Mouse (Mus musculus): ENCODE measurements around the gene Smco1. TPM values are rescaled to one million over a fixed set of nuclear protein-coding genes. Genes with fewer than 3 reads are reported as not detected.
"Not testable (repeated sequence)": the region's sequence is repeated elsewhere in the genome, so short reads cannot be mapped to it uniquely, and the experiment has no call there.

Smco1 gene
- polyA plus RNA-seq, 1 experiment: not detected

DNA sequence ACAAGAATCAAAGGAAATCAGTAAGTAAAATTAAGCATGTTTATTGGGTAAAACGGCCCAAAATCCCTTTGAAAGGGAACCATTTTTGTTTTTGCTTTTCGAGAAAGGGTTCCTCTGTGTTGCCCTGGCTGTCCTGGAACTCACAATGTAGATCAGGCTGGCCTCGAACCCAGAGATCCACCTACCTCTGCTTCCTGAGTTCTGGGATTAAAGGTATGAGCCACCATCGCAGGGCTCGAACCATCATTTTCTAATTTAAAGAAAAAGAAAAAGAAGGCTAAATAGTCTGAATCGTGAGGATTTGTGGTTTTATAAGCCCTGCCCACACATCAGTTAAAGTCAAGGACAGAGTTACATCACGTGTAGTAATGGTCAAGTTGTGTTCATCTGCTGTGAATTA is 7.1 kb downstream of the Smco1 start:
- H3K4me3 ChIP-seq (ENCODE audit: low read depth, low read length): peak overlapping the region; percentile 71
- H3K27ac ChIP-seq (ENCODE audit: insufficient read depth, low read depth, low read length): no peak overlapping the region; the same call in 1 of the 2 replicates
- H3K27me3 ChIP-seq (ENCODE audit: control insufficient read depth, insufficient read depth, low read length): no peaks in the 10 kb centered on the region
- no peak for TF ChIP-seq CTCF (IDR thresholded peaks at IDR 0.05; ENCODE audit: extremely low read depth, insufficient read length, insufficient replicate concordance, low read depth, low read length)
- WGBS: 19% methylated on average over 7 of the region's 7 CpGs
- no peaks in the 10 kb centered on the region; the same call in 1 of the 2 replicates for H3K4me1 ChIP-seq (ENCODE audit: control insufficient read depth, insufficient read depth, insufficient read length, low read length)
- peaks cover 4% of the 10 kb centered on the region for H3K36me3 ChIP-seq (ENCODE audit: control insufficient read depth, insufficient read depth, low read length)

DNA sequence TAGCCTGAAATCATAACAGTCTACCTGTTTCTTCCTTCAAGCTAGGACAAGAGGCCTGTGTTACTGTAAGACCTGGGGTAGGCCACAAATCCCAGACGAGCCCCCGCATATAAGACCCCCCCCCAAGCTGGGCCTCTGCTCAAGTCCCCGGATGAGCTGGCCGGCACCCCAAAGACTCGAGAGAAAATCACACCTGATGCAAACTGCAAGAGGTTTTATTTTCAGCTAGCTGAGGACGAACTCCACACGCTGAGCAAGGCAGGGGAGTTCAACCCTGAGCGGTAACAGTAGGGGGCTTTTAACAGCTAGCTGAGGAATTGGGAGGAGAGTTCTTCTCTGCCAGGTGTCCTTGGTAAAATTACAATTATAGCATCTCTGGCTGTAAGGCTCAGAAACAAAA is 8.9 kb downstream of the Smco1 start:
- 97% methylated on average over 8 of the region's 8 CpGs for WGBS
- TF ChIP-seq CTCF (IDR thresholded peaks at IDR 0.05; ENCODE audit: extremely low read depth, insufficient read length, insufficient replicate concordance, low read depth, low read length) (no peak), POLR2A (IDR thresholded peaks at IDR 0.05; ENCODE audit: low read depth, low read length) (no peak)
- H3K4me1 ChIP-seq (ENCODE audit: control insufficient read depth, insufficient read depth, insufficient read length, low read length): no peaks in the 10 kb centered on the region; the same call in 1 of the 2 replicates

DNA sequence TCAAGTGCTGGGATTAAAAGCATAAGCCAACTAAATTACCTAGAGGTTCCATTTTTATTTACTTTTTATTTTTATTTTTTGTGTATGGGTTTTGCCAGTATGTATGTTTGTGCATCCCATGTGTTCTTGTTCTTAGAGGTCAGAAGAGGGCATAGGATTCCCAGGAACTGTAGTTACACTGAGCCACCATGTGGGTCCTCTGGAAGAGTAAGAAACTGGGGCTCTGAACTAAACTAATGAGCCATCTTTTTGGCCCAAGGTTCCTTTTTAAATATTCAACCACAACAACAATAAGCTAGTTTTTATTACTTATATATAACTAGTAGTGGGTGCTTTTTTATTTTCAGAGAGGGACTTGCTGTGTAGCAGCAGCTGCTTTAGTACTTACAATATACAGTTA is 11.3 kb downstream of the Smco1 start:
- peaks cover 27% of the 10 kb centered on the region for H3K36me3 ChIP-seq (ENCODE audit: control insufficient read depth, insufficient read depth, low read length)

More for the DNA sequence above, 8.9 kb downstream of the Smco1 start:
- Histone ChIP-seq H3K27ac (ENCODE audit: insufficient read depth, low read depth, low read length) (no peak overlapping the region), H3K36me3 (ENCODE audit: control insufficient read depth, insufficient read depth, low read length) (peaks cover 11% of the 10 kb centered on the region), H3K27me3 (ENCODE audit: control insufficient read depth, insufficient read depth, low read length) (no peaks in the 10 kb centered on the region), H3K4me3 (ENCODE audit: low read depth, low read length) (no peak overlapping the region)

DNA sequence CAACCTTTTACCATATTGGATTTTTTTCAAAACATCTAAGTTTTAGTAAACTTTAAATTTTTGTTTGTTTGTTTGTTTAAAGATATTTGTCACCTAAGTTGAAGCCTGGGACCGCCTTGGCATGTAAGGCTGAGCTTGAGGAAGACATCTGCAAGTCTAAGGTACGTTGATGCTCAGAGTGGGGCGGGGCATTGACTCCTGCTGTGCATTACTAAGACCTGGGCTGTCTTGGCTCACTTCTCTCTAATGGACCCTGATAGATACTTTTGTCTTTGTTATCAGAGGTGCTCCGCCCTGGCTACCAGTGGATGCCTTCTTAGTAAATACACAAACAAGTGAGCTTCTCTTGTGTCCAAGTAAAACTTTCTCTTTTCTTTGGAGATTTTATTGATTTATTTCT is 20.6 kb downstream of the Smco1 start:
- Histone ChIP-seq H3K27me3 (ENCODE audit: control insufficient read depth, insufficient read depth, low read length) (no peaks in the 10 kb centered on the region), H3K36me3 (ENCODE audit: control insufficient read depth, insufficient read depth, low read length) (peaks cover 38% of the 10 kb centered on the region), H3K27ac (ENCODE audit: insufficient read depth, low read depth, low read length) (no peak overlapping the region), H3K4me1 (ENCODE audit: control insufficient read depth, insufficient read depth, insufficient read length, low read length) (no peaks in the 10 kb centered on the region), H3K4me3 (ENCODE audit: low read depth, low read length) (no peak overlapping the region)
- 97% methylated on average over 4 of the region's 4 CpGs for WGBS
- TF ChIP-seq CTCF (IDR thresholded peaks at IDR 0.05; ENCODE audit: extremely low read depth, insufficient read length, insufficient replicate concordance, low read depth, low read length) (no peak), POLR2A (IDR thresholded peaks at IDR 0.05; ENCODE audit: low read depth, low read length) (no peak)

More for the DNA sequence above, 11.3 kb downstream of the Smco1 start:
- no peak overlapping the region for H3K4me3 ChIP-seq (ENCODE audit: low read depth, low read length)
- TF ChIP-seq POLR2A (IDR thresholded peaks at IDR 0.05; ENCODE audit: low read depth, low read length) (no peak), CTCF (IDR thresholded peaks at IDR 0.05; ENCODE audit: extremely low read depth, insufficient read length, insufficient replicate concordance, low read depth, low read length) (no peak)
- H3K27me3 ChIP-seq (ENCODE audit: control insufficient read depth, insufficient read depth, low read length): no peaks in the 10 kb centered on the region
- no peak overlapping the region for H3K27ac ChIP-seq (ENCODE audit: insufficient read depth, low read depth, low read length)
- H3K4me1 ChIP-seq (ENCODE audit: control insufficient read depth, insufficient read depth, insufficient read length, low read length): no peaks in the 10 kb centered on the region; the same call in 1 of the 2 replicates

DNA sequence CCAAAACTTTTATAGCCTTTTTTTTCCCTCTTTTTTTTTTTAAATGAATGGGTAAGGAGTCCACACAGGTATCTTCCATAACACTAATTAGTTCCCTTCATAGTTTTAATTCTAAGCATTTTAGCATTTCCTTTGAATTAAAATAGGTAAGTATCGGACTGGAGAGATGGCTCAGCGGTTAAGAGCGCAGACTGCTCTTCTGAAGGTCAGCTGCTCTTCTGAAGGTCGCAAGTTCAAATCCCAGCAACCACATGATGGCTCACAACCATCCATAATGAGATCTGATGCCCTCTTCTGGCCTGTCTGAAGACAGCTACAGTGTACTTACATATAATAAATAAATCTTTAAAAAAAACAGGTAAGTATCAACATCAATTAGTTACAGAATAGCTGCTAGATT is 28.3 kb downstream of the Smco1 start:
- H3K4me1 ChIP-seq (ENCODE audit: control insufficient read depth, insufficient read depth, insufficient read length, low read length); H3K4me3 ChIP-seq (ENCODE audit: low read depth, low read length); H3K27me3 ChIP-seq (ENCODE audit: control insufficient read depth, insufficient read depth, low read length); H3K27ac ChIP-seq (ENCODE audit: insufficient read depth, low read depth, low read length): not testable (repeated sequence)
- 96% methylated on average over 4 of the region's 4 CpGs for WGBS
- H3K36me3 ChIP-seq (ENCODE audit: control insufficient read depth, insufficient read depth, low read length): peaks cover 29% of the 10 kb centered on the region

DNA sequence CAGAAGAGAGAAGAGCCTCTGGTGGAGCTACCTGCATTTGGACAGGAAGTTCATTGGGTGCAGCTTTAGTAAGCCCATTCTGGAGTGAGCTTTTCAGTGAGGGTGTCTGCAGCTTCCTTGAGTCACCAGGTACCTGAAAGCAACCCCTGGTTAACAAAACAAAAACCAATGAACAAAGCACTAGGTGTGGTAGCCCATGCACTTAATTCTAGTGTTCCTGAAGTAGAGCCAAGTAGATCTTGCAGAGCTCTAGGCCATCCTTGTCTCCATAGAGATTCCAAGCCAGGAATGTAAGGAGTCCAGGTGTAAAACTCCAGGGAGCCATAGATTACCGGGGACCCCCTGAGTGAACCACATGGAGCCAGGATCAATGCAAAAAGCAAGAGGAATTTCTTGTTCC is 31.8 kb downstream of the Smco1 start:
- Histone ChIP-seq H3K4me3 (ENCODE audit: low read depth, low read length) (no peak overlapping the region), H3K36me3 (ENCODE audit: control insufficient read depth, insufficient read depth, low read length) (peaks cover 13% of the 10 kb centered on the region)
- WGBS: 52% methylated on average over 1 of the region's 1 CpGs

DNA sequence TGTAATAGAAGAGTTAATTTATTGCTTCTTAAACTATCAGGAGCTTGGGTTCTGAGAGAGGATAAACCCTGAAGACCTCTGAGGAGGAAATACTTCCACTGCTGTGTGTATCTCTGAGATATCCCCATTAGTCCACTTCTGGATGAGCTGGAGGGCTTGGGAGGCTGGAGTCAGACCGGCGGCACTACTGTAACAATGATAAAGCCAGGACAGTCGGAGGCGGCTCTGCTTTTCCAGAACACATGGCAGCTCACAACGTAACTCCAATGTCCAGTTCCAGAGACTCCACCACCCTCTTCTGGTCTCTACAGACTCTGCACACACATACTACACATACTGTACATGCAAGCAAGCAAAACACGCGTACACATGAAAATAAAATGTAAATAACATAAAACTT is 32.6 kb downstream of the Smco1 start:
- TF ChIP-seq CTCF (IDR thresholded peaks at IDR 0.05; ENCODE audit: extremely low read depth, insufficient read length, insufficient replicate concordance, low read depth, low read length) (no peak), POLR2A (IDR thresholded peaks at IDR 0.05; ENCODE audit: low read depth, low read length) (no peak)
- H3K4me3 ChIP-seq (ENCODE audit: low read depth, low read length): no peak overlapping the region
- H3K27ac ChIP-seq (ENCODE audit: insufficient read depth, low read depth, low read length): no peak overlapping the region
- no peaks in the 10 kb centered on the region for H3K4me1 ChIP-seq (ENCODE audit: control insufficient read depth, insufficient read depth, insufficient read length, low read length)
- no peaks in the 10 kb centered on the region for H3K27me3 ChIP-seq (ENCODE audit: control insufficient read depth, insufficient read depth, low read length)
- H3K36me3 ChIP-seq (ENCODE audit: control insufficient read depth, insufficient read depth, low read length): peaks cover 10% of the 10 kb centered on the region
- 97% methylated on average over 7 of the region's 7 CpGs for WGBS

More for the DNA sequence above, 31.8 kb downstream of the Smco1 start:
- TF ChIP-seq POLR2A (IDR thresholded peaks at IDR 0.05; ENCODE audit: low read depth, low read length): no peak
- no peak for TF ChIP-seq CTCF (IDR thresholded peaks at IDR 0.05; ENCODE audit: extremely low read depth, insufficient read length, insufficient replicate concordance, low read depth, low read length)
- H3K27ac ChIP-seq (ENCODE audit: insufficient read depth, low read depth, low read length): no peak overlapping the region
- H3K27me3 ChIP-seq (ENCODE audit: control insufficient read depth, insufficient read depth, low read length): no peaks in the 10 kb centered on the region
- no peaks in the 10 kb centered on the region for H3K4me1 ChIP-seq (ENCODE audit: control insufficient read depth, insufficient read depth, insufficient read length, low read length)

DNA sequence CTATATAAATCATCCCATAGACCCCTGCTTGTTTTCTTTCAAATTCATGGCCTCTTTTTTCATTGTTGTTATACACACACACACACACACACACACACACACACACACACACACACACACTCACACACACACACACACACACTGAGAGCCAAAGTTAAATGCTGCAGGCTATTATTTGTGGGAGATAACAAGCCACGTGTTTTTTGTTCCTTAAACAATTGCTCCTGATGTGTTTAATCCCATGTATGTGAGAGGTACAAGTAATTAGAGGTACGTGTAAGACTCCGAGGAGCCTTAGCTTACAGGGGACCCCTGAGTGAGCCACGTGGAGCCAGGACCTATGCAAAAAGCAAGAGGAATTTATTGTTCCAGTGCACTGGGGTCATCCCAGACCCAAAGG is 40.7 kb downstream of the Smco1 start:
- Histone ChIP-seq H3K27me3 (ENCODE audit: control insufficient read depth, insufficient read depth, low read length) (no peaks in the 10 kb centered on the region), H3K4me1 (ENCODE audit: control insufficient read depth, insufficient read depth, insufficient read length, low read length) (no peaks in the 10 kb centered on the region), H3K36me3 (ENCODE audit: control insufficient read depth, insufficient read depth, low read length) (no peaks in the 10 kb centered on the region), H3K4me3 (ENCODE audit: low read depth, low read length) (no peak overlapping the region), H3K27ac (ENCODE audit: insufficient read depth, low read depth, low read length) (no peak overlapping the region)
- TF ChIP-seq POLR2A (IDR thresholded peaks at IDR 0.05; ENCODE audit: low read depth, low read length) (no peak), CTCF (IDR thresholded peaks at IDR 0.05; ENCODE audit: extremely low read depth, insufficient read length, insufficient replicate concordance, low read depth, low read length) (no peak)
- 80% methylated on average over 4 of the region's 4 CpGs for WGBS
